Mouse (Mus musculus) liver, embryonic 15.5 days (tissue): Measurements from ENCODE around the gene 1700029I15Rik. TPM values are rescaled to one million over a fixed set of nuclear protein-coding genes. Genes with fewer than 3 reads are reported as not detected.

Source experiments
- ATAC-seq: fragments of 200-750 bp; cut with Nextera tagmentation; 2 replicates; pipeline ENCODE4 v1.8.0; 2017; ENCODE audit warnings: moderate number of reproducible peaks, mild to moderate bottlenecking, moderate library complexity; ENCODE audit not compliant: insufficient read depth
- H3K27ac ChIP-seq: fragments of 300-500 bp; sonication (generic); replicated peaks from 2 replicates; pipeline ENCODE4 v1.5.1; 2015; ENCODE audit warnings: mild to moderate bottlenecking, inconsistent platforms
- H3K27me3 ChIP-seq: fragments of 300-500 bp; sonication (generic); 2 replicates; pipeline ENCODE4 v1.6.1; 2015; ENCODE audit warnings: mild to moderate bottlenecking, inconsistent platforms
- H3K36me3 ChIP-seq: fragments of 300-500 bp; sonication (generic); replicated peaks from 2 replicates; pipeline ENCODE4 v1.6.1; 2015; ENCODE audit warnings: moderate library complexity, mild to moderate bottlenecking, inconsistent platforms
- H3K4me1 ChIP-seq: fragments of 300-500 bp; sonication (generic); replicated peaks from 2 replicates; pipeline ENCODE4 v1.6.1; 2015; ENCODE audit warnings: inconsistent platforms
- H3K4me2 ChIP-seq: fragments of 300-500 bp; sonication (generic); 2 replicates; pipeline ENCODE4 v1.6.1; 2015; ENCODE audit warnings: moderate library complexity, mild to moderate bottlenecking, inconsistent platforms
- H3K4me3 ChIP-seq: fragments of 300-500 bp; sonication (generic); replicated peaks from 2 replicates; pipeline ENCODE4 v1.5.1; 2015; ENCODE audit warnings: mild to moderate bottlenecking, inconsistent platforms
- H3K9ac ChIP-seq: fragments of 300-500 bp; sonication (generic); 2 replicates; pipeline ENCODE4 v1.6.1; 2015; ENCODE audit warnings: moderate library complexity, mild to moderate bottlenecking, inconsistent platforms
- H3K9me3 ChIP-seq: fragments of 300-500 bp; sonication (generic); replicated peaks from 2 replicates; pipeline ENCODE4 v1.6.1; 2016; ENCODE audit warnings: inconsistent platforms
- WGBS: fragments of 180-500 bp; shearing (Covaris S2); methylation state at CpG from one replicate; pipeline ENCODE4 v1.1.7; 2015; ENCODE audit warnings: mixed read lengths; ENCODE audit not compliant: insufficient replicate concordance; 5-methylcytosine and 5-hydroxymethylcytosine counted together
- polyA plus RNA-seq: library from polyadenylated mRNA; unstranded; fragments of >200 nt; fragmentation: Nextera tagmentation; extraction: Ambion mirVana; gene quantifications from 2 replicates; pipeline ENCODE4 v1.2.1, GENCODE M21; 2015

1700029I15Rik gene
- polyA plus RNA-seq, 1 experiment from 2014 or later: 1.4 TPM

GRCm38 (mm10) chr2:92408309-92409045, 26.1 kb downstream of the 1700029I15Rik start:
- H3K27ac ChIP-seq: no peak overlapping the region
- 81% methylated on average over 18 of the region's 18 CpGs for WGBS
- no peak overlapping the region for H3K9ac ChIP-seq
- no peak for ATAC-seq
- no peak overlapping the region for H3K4me2 ChIP-seq
- no peak overlapping the region for H3K4me3 ChIP-seq
- H3K4me1 ChIP-seq: no peaks in the 10 kb centered on the region
- H3K27me3 ChIP-seq: no peaks in the 10 kb centered on the region
- no peaks in the 10 kb centered on the region for H3K9me3 ChIP-seq
- H3K36me3 ChIP-seq: peaks cover 88% of the 10 kb centered on the region

- H3K4me2 ChIP-seq: no peak overlapping the region
- H3K9me3 ChIP-seq: no peaks in the 10 kb centered on the region
- H3K4me1 ChIP-seq: no peaks in the 10 kb centered on the region
- peaks cover 95% of the 10 kb centered on the region for H3K36me3 ChIP-seq
- ATAC-seq: no peak
- 76% methylated on average over 10 of the region's 10 CpGs for WGBS
- H3K9ac ChIP-seq: no peak overlapping the region
- no peaks in the 10 kb centered on the region for H3K27me3 ChIP-seq
- H3K4me3 ChIP-seq: no peak overlapping the region
- H3K27ac ChIP-seq: no peak overlapping the region
Observed at GRCm38 (mm10) chr2:92411705-92412104, 29.4 kb downstream of the 1700029I15Rik start.

GRCm38 (mm10) chr2:92421723-92422387, 39.5 kb downstream of the 1700029I15Rik start:
- 68% methylated on average over 7 of the region's 7 CpGs for WGBS

GRCm38 (mm10) chr2:92422388-92423135, 40.2 kb downstream of the 1700029I15Rik start:
- no peaks in the 10 kb centered on the region for H3K9me3 ChIP-seq
- H3K36me3 ChIP-seq: peaks cover 80% of the 10 kb centered on the region
- 43% methylated on average over 10 of the region's 10 CpGs for WGBS
- peaks cover 15% of the 10 kb centered on the region for H3K4me1 ChIP-seq
- H3K27me3 ChIP-seq: no peaks in the 10 kb centered on the region
- H3K27ac ChIP-seq: no peak overlapping the region
- H3K4me3 ChIP-seq: no peak overlapping the region
- H3K4me2 ChIP-seq: no peak overlapping the region
- ATAC-seq: no peak
- H3K9ac ChIP-seq: no peak overlapping the region

More at GRCm38 (mm10) chr2:92421723-92422387, 39.5 kb downstream of the 1700029I15Rik start:
- no peaks in the 10 kb centered on the region for H3K9me3 ChIP-seq
- H3K36me3 ChIP-seq: peaks cover 85% of the 10 kb centered on the region
- H3K27ac ChIP-seq: no peak overlapping the region
- no peak overlapping the region for H3K4me3 ChIP-seq
- H3K4me2 ChIP-seq: no peak overlapping the region
- H3K9ac ChIP-seq: no peak overlapping the region
- no peaks in the 10 kb centered on the region for H3K27me3 ChIP-seq
- peak; percentile 41; the same call in 1 of the 2 replicates for ATAC-seq
- H3K4me1 ChIP-seq: peaks cover 13% of the 10 kb centered on the region

- Histone ChIP-seq H3K27me3 (no peaks in the 10 kb centered on the region), H3K4me2 (no peak overlapping the region), H3K9ac (no peak overlapping the region), H3K9me3 (no peaks in the 10 kb centered on the region), H3K36me3 (peaks cover 74% of the 10 kb centered on the region), H3K27ac (no peak overlapping the region), H3K4me1 (peaks cover 21% of the 10 kb centered on the region), H3K4me3 (no peak overlapping the region)
- ATAC-seq: no peak
- WGBS: 74% methylated on average over 9 of the region's 9 CpGs
Observed at GRCm38 (mm10) chr2:92423156-92423555, 40.8 kb downstream of the 1700029I15Rik start.

- no peaks in the 10 kb centered on the region for H3K27me3 ChIP-seq
- peaks cover 67% of the 10 kb centered on the region for H3K36me3 ChIP-seq
- no peak overlapping the region for H3K9ac ChIP-seq
- no peak overlapping the region for H3K4me3 ChIP-seq
- H3K27ac ChIP-seq: no peak overlapping the region
- H3K4me1 ChIP-seq: peaks cover 29% of the 10 kb centered on the region
- H3K4me2 ChIP-seq: no peak overlapping the region
- 75% methylated on average over 9 of the region's 9 CpGs for WGBS
- H3K9me3 ChIP-seq: no peaks in the 10 kb centered on the region
- ATAC-seq: no peak
Observed at GRCm38 (mm10) chr2:92423702-92424461, 41.5 kb downstream of the 1700029I15Rik start.

- Histone ChIP-seq H3K4me3 (no peak overlapping the region), H3K9ac (no peak overlapping the region), H3K4me1 (peaks cover 37% of the 10 kb centered on the region), H3K36me3 (peaks cover 60% of the 10 kb centered on the region), H3K27ac (no peak overlapping the region), H3K4me2 (no peak overlapping the region), H3K27me3 (no peaks in the 10 kb centered on the region), H3K9me3 (no peaks in the 10 kb centered on the region)
- WGBS: 72% methylated on average over 9 of the region's 9 CpGs
- no peak for ATAC-seq
Observed at GRCm38 (mm10) chr2:92424462-92425308, 42.3 kb downstream of the 1700029I15Rik start.

GRCm38 (mm10) chr2:92425366-92425765, 43.0 kb downstream of the 1700029I15Rik start:
- no peaks in the 10 kb centered on the region for H3K9me3 ChIP-seq
- no peak overlapping the region for H3K4me3 ChIP-seq
- peaks cover 43% of the 10 kb centered on the region for H3K4me1 ChIP-seq
- WGBS: 82% methylated on average over 4 of the region's 4 CpGs
- H3K9ac ChIP-seq: no peak overlapping the region
- H3K36me3 ChIP-seq: peaks cover 53% of the 10 kb centered on the region
- no peaks in the 10 kb centered on the region for H3K27me3 ChIP-seq
- ATAC-seq: no peak
- no peak overlapping the region for H3K27ac ChIP-seq
- no peak overlapping the region for H3K4me2 ChIP-seq

- Histone ChIP-seq H3K4me3 (no peak overlapping the region), H3K9ac (no peak overlapping the region), H3K9me3 (no peaks in the 10 kb centered on the region), H3K27ac (no peak overlapping the region), H3K27me3 (no peaks in the 10 kb centered on the region), H3K4me1 (peaks cover 53% of the 10 kb centered on the region), H3K4me2 (no peak overlapping the region), H3K36me3 (peaks cover 42% of the 10 kb centered on the region)
- WGBS: 77% methylated on average over 3 of the region's 3 CpGs
- ATAC-seq: no peak
Observed at GRCm38 (mm10) chr2:92426426-92426825, 44.1 kb downstream of the 1700029I15Rik start.

- peaks cover 64% of the 10 kb centered on the region for H3K4me1 ChIP-seq
- H3K36me3 ChIP-seq: peaks cover 28% of the 10 kb centered on the region
- no peak overlapping the region for H3K4me3 ChIP-seq
- WGBS: 61% methylated on average over 6 of the region's 6 CpGs
- ATAC-seq: peak; percentile 14; the same call in 1 of the 2 replicates
- no peak overlapping the region for H3K9ac ChIP-seq
- H3K9me3 ChIP-seq: no peaks in the 10 kb centered on the region
- H3K4me2 ChIP-seq: no peak overlapping the region
- H3K27me3 ChIP-seq: no peaks in the 10 kb centered on the region
- peak overlapping the region; percentile 9; the same call in 1 of the 2 replicates for H3K27ac ChIP-seq
Observed at GRCm38 (mm10) chr2:92427882-92428281, 45.5 kb downstream of the 1700029I15Rik start.
